Mouse (Mus musculus): ENCODE results near the gene Prrg2.

DNA sequence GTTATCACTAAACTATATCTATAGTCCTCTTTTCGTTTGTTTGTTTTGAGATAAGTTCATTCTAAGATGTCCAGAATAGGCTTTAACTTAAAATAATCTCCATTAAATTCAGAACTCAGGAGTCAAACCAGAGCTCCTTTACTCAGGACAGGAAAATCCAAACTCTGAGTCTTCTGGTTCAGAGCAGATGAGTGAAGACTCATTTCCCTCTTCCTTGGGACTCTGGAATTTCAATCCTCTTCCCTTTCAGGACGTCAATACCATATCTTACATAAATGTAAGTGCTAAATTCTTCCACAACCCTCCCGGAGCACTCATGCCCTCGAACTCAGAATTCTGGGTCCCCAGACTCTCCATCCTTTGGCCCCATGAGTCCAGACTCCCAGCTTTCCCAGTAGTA lies 45.7 kb downstream of the Prrg2 start:
- no peak for TF ChIP-seq EP300 (IDR thresholded peaks at IDR 0.05; ENCODE audit: insufficient read depth, low read depth, low read length)
- TF ChIP-seq POLR2A (IDR thresholded peaks at IDR 0.05; ENCODE audit: insufficient read depth, low read depth, low read length), result no peak
- TF ChIP-seq CTCF (IDR thresholded peaks at IDR 0.05), result no peak

Measured in heart, adult 2 months (tissue).